Mouse (Mus musculus) lung, adult 2 months (tissue): ENCODE measurements around the gene Ppp6r3.

Experiments
- CTCF ChIP-seq: fragments of 200-500 bp; IDR thresholded peaks from 2 replicates; pipeline ENCODE4 v1.5.1; 2011; ENCODE audit warnings: mild to moderate bottlenecking, low read length, control low read depth; ENCODE audit not compliant: insufficient read depth
- POLR2A ChIP-seq: fragments of 200-500 bp; IDR thresholded peaks from 2 replicates; pipeline ENCODE4 v1.6.1; 2011; ENCODE audit warnings: low read depth, mild to moderate bottlenecking, control low read depth, low read length, borderline replicate concordance; ENCODE audit errors: extremely low read depth

DNA sequence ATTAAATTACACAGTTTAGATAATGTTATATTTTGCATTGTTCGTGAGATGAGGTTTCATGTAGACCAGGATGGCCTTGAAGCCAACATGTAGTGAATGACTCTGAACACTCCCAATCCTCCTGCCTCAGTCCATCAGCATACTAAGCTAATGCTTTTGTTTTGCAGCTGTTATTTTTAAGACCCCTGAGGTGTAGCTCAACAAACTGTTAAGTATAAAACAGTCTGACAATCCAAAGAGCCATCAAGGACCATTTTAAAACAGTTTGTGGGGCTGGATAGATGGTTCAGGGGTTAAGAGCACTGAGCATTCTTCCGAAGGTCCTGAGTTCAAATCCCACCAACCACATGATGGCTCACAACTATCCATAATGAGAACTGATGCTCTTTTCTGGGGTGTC, 13.3 kb downstream of the Ppp6r3 start:
- TF ChIP-seq CTCF = no peak
- no peak for TF ChIP-seq POLR2A
